Mouse (Mus musculus): ENCODE results near the gene Akap8. TPM values are rescaled to one million over a fixed set of nuclear protein-coding genes. Genes with fewer than 3 reads are reported as not detected.

The Akap8 gene
- polyA plus RNA-seq, 1 experiment from 2014 or later: 143 TPM

DNA sequence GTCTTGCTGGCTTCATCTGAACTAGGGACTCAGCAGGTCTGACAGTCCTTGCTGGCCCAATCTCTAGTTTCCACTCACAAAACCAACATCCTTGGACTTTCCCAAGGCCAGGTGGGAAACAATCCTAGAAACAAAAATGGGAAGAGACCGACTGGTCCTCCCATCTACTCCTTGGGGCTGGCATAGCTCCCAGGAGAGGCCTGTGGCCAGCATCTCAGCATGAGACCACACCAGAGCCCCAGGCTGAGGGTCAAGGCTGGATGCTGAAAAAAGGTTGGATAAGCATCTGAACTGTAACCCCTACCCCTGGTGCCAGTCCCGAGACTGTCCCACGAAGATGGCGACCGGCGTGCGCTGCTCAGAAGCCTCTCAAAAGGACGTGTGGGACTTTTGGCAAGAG is 8.2 kb downstream of the Akap8 start:
- Histone ChIP-seq H3K9ac (no peak overlapping the region), H3K4me3 (replicated peaks) (no peak overlapping the region), H3K36me3 (replicated peaks) (peaks cover 100% of the 10 kb centered on the region), H3K27ac (no peak overlapping the region), H3K9me3 (no peaks in the 10 kb centered on the region), H3K27me3 (no peaks in the 10 kb centered on the region), H3K4me2 (no peak overlapping the region), H3K4me1 (no peaks in the 10 kb centered on the region)
- no peak for ATAC-seq (ENCODE audit: low FRiP score)
- WGBS: 94% methylated on average over 8 of the region's 8 CpGs

DNA sequence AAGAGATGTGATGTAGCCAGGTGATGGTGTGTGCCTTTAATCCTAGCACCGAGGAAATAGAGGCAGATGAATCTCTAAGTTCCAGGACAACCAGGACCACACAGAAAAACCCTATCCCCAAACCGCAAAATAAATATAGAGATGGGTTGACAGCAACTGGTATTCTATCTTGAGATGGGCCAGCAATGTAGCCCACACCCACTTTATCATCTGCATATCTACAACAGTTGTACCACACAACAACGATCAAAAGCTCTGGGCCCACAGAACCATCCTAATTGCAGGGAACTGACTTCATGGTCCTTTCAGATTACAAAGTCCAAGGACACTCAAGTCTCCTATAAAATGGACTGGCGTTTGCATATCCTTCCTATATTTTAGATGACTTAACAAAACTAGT is 13.1 kb downstream of the Akap8 start:
- H3K9ac ChIP-seq: no peak overlapping the region
- no peak for ATAC-seq (ENCODE audit: low FRiP score)
- no peak overlapping the region for H3K4me2 ChIP-seq
- no peak overlapping the region for H3K4me3 ChIP-seq (replicated peaks)
- WGBS: 93% methylated on average over 4 of the region's 4 CpGs
- peaks cover 99% of the 10 kb centered on the region for H3K36me3 ChIP-seq (replicated peaks)
- H3K4me1 ChIP-seq: no peaks in the 10 kb centered on the region
- no peak overlapping the region for H3K27ac ChIP-seq
- H3K27me3 ChIP-seq: no peaks in the 10 kb centered on the region
- no peaks in the 10 kb centered on the region for H3K9me3 ChIP-seq

DNA sequence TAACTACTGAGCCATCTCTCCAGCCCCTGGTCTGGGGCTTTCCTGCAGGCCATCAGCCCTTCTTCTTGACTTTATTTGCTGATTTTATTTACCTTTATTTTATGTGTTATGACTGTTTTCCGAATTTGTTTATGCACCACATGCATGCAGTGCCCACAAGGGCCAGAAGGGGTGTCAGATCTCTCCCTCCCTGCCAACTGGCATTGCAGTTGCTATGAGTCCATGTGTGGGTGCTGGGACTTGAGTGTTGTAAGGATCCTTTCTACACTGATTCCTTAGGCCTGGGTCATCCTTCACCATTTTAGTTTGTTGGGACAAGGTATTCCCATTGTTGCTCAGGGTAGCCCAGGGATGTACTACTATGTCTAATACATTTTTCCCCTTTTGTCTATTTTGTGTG is 22.9 kb downstream of the Akap8 start:
- WGBS: 80% methylated on average over 1 of the region's 1 CpGs

DNA sequence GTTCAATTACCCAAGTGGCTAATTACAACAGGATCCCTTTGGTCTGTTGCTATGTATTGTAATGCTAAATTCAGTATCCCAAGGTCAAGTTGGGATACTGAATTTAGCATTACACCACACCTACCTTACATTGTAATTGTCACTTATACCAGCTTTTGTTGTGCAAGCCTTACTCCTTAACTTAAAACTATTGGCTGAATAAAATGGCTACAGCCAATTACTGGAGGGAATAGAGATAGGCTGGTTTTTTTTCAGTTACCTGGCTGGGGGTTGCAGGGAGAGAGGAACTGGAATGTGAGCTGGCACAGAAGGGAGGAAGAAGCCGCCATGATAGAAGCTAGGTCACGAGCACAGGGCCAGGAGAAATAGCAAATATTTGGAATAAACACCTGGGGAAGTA is 25.1 kb downstream of the Akap8 start:
- Histone ChIP-seq H3K4me3 (replicated peaks) (no peak overlapping the region), H3K9me3 (no peaks in the 10 kb centered on the region), H3K27me3 (no peaks in the 10 kb centered on the region), H3K27ac (no peak overlapping the region), H3K36me3 (replicated peaks) (no peaks in the 10 kb centered on the region), H3K9ac (no peak overlapping the region), H3K4me1 (no peaks in the 10 kb centered on the region), H3K4me2 (no peak overlapping the region)
- no peak for ATAC-seq (ENCODE audit: low FRiP score)
- 86% methylated on average over 2 of the region's 2 CpGs for WGBS

More for the DNA sequence above, 22.9 kb downstream of the Akap8 start:
- H3K27ac ChIP-seq: no peak overlapping the region
- H3K4me1 ChIP-seq: no peaks in the 10 kb centered on the region
- H3K9me3 ChIP-seq: no peaks in the 10 kb centered on the region
- H3K36me3 ChIP-seq (replicated peaks): peaks cover 4% of the 10 kb centered on the region; the same call in 1 of the 2 replicates
- H3K4me2 ChIP-seq: no peak overlapping the region
- no peaks in the 10 kb centered on the region for H3K27me3 ChIP-seq
- ATAC-seq (ENCODE audit: low FRiP score): no peak
- H3K9ac ChIP-seq: no peak overlapping the region
- H3K4me3 ChIP-seq (replicated peaks): no peak overlapping the region

DNA sequence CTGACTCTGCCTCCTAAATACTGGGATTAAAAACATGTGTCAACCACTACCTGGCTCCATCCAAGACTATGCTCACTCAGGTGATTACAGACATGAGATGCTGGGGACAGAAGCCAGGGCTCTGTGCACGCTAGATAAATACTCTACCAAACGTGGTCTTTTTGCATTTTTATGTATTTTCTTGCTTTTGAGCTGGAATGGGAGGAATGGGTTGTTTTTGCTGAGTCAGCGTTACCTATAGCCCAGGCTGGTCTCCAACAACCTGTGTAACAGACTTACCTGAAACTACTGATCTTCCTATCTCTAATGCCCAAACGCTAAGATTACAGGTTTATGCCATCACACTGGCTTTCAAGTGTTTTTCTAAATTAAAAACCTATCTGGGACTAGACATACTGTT is 25.9 kb downstream of the Akap8 start:
- no peak for ATAC-seq (ENCODE audit: low FRiP score)
- Histone ChIP-seq H3K4me2 (no peak overlapping the region), H3K4me3 (replicated peaks) (no peak overlapping the region), H3K9ac (no peak overlapping the region), H3K27ac (no peak overlapping the region), H3K27me3 (no peaks in the 10 kb centered on the region), H3K36me3 (replicated peaks) (no peaks in the 10 kb centered on the region), H3K4me1 (no peaks in the 10 kb centered on the region), H3K9me3 (no peaks in the 10 kb centered on the region)
- WGBS: 88% methylated on average over 4 of the region's 4 CpGs

DNA sequence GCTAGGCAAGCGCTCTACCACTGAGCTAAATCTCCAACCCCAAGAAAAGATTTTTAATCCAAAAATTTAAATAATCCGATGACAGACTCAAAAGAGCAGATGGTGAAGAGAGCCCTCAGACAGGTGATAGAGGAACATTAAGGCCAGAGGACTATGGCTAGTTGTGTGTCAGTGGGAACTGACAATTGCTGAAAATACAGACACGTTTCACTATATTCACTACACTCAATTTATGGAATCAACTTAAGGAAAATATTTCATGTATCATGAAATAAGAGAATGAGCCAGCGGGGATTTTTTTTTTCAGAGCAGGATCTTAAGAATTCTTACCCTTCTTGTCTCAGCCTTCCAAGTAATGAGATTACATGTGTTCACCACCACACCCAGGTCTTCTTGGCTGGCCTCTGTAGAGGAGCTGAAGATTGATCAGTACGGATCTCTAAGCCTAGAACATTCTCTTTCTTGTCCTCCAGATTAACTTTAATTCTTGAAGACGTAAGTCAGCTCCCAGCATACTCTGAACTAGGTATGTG is 35.8 kb downstream of the Akap8 start:
- peak overlapping the region; percentile 98 for H3K4me3 ChIP-seq (replicated peaks)
- no peak for ATAC-seq (ENCODE audit: low FRiP score)
- peak overlapping the region; percentile 100 for H3K27ac ChIP-seq
- peak overlapping the region; percentile 98 for H3K9ac ChIP-seq
- H3K36me3 ChIP-seq (replicated peaks): no peaks in the 10 kb centered on the region
- H3K9me3 ChIP-seq: no peaks in the 10 kb centered on the region
- H3K4me1 ChIP-seq: peaks cover 36% of the 10 kb centered on the region
- peak overlapping the region; percentile 91 for H3K4me2 ChIP-seq
- H3K27me3 ChIP-seq: no peaks in the 10 kb centered on the region
- 60% methylated on average over 6 of the region's 6 CpGs for WGBS

DNA sequence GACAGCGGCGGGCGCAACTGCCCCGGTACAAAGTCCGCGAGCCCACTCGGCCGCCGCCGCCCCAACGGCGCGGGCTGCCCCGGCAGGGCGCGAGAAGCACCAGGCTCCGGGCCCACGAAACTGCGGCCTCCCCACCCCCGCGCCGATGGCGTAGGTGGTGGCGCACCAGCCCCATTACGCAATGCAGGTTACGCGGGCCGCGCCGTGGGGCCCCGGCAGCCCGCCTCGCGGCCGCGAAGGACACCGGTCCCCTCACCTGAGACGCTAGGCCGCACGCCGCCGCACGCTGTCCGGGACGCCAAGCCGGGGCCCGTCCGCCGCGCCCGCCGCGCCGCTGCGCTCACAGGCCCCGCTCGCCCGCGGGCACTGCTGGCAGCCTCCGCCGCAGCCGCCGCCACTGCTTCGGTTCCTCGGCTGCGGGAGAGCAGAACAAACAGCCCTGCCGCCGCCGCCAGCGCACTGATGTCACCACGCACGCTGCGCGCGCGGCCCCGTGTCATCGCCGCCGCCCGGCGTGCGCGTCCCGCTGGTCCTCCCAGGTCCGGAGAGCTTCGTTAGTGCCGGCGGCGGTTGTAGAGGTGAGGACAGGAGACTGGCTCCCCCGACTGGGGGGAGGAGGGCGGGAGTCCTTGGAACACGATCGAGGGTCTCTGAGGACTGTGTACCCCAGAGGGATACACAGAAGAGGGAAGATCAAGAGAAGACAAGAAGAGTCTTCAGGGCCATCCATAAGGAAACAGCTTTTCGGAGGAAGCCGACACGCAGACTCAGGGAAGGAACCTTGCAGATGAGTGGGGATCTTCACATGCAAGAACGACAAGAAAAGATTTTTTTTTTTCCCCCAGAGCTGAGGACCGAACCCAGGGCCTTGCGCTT is 36.5 kb downstream of the Akap8 start, which contains the start of gene Brd4:
TSS of gene Brd4 (minus strand) at position 461 of the 876 bp plus-strand sequence.
- peaks cover 36% of the 10 kb centered on the region for H3K4me1 ChIP-seq
- peak within 1 kb of the TSS; percentile 98 for H3K4me3 ChIP-seq (replicated peaks)
- H3K9ac ChIP-seq: peak within 1 kb of the TSS; percentile 98
- peak; percentile 94 for ATAC-seq (ENCODE audit: low FRiP score)
- H3K27me3 ChIP-seq: no peaks in the 10 kb centered on the region
- H3K4me2 ChIP-seq: peak within 1 kb of the TSS; percentile 91
- no peaks in the 10 kb centered on the region for H3K36me3 ChIP-seq (replicated peaks)
- H3K27ac ChIP-seq: peak within 1 kb of the TSS; percentile 100
- WGBS: under 1% methylated on average over 86 of the region's 100 CpGs
- no peaks in the 10 kb centered on the region for H3K9me3 ChIP-seq

DNA sequence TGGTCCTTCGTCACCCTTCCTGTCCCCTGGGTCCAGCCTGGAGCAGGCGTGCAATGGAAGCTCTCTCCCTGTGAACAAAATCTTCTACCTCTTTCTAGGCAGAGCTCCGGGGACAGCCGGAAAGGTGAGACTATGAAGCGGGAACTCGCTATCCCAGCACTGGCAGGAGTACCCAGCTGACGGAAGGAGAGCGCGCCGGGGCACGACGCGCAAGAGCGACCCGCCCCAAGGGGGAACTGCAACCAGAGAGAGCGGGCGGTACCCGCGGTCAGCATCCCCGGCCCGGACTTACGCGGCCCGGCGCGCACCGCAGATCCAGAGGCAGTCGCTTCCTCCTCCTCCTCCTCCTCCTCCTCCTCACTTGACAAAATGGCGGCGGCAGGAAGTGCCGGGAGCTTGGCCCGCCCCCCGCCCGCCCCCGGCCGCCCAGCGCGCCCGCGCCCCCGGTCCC is 37.2 kb downstream of the Akap8 start:
- H3K27me3 ChIP-seq: no peaks in the 10 kb centered on the region
- H3K4me1 ChIP-seq: peaks cover 36% of the 10 kb centered on the region
- H3K9ac ChIP-seq: peak overlapping the region; percentile 98
- no peaks in the 10 kb centered on the region for H3K36me3 ChIP-seq (replicated peaks)
- WGBS: under 1% methylated on average over 28 of the region's 41 CpGs
- H3K4me3 ChIP-seq (replicated peaks): peak overlapping the region; percentile 98
- H3K27ac ChIP-seq: peak overlapping the region; percentile 100
- H3K9me3 ChIP-seq: no peaks in the 10 kb centered on the region
- H3K4me2 ChIP-seq: peak overlapping the region; percentile 91
- ATAC-seq (ENCODE audit: low FRiP score): peak; percentile 67

DNA sequence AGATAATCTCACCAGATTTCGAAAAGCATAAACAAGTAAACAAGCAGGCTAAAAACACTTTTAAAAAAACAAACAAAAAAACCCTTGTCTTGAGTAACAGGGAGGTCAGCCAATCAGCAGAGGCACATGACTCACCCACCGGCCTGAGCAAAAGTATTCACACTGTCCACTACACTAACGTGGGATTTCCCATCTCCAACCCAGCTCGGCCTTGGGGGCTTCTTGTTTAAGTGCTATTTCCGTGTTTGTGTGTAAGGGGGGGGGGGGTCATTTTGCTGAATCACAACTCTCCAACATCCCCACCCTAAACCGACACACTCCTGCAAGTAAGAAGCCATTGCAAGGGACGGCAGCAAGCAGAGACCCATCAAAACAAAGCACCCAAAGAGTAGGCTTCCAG is 37.7 kb downstream of the Akap8 start:
- Histone ChIP-seq H3K9ac (peak overlapping the region; percentile 98), H3K4me1 (peaks cover 36% of the 10 kb centered on the region), H3K27ac (peak overlapping the region; percentile 100), H3K36me3 (replicated peaks) (no peaks in the 10 kb centered on the region), H3K4me3 (replicated peaks) (peak overlapping the region; percentile 98), H3K9me3 (no peaks in the 10 kb centered on the region), H3K4me2 (peak overlapping the region; percentile 91), H3K27me3 (no peaks in the 10 kb centered on the region)
- no peak for ATAC-seq (ENCODE audit: low FRiP score)
- 9% methylated on average over 7 of the region's 7 CpGs for WGBS

DNA sequence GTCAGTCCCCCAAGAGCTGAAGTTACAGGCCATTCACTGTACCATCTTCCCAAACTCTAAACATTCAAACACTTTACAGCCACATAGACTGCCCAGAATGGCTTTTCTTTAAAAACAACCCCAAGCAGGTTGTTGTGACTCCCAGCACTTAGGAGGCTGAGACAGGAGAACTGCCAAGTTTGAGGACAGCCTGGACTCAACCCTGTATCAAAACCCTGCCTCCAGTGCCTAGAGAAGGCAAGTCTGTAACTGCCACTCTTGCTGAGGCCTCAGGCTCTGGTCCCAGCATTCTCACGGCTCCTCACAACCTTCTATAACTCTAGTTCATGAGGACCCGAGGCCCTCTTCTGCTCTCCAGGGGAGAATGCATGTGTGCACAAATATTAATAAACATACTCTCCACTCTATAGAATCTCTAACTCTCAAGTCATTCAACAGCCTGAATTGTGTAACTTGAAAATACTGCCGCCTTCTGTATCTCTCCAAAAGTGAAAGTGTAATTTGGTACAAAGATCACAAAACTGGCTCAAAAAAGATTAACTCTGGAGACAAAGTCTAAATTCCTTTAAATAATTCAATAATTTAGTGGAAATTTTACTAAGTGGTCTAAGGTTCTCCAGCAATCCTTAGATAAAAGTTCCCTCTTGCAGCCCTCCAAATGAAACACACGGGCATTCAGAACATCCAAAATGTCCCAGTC is 39.3 kb downstream of the Akap8 start:
- no peaks in the 10 kb centered on the region for H3K36me3 ChIP-seq (replicated peaks)
- peaks cover 31% of the 10 kb centered on the region for H3K4me1 ChIP-seq
- no peak overlapping the region for H3K9ac ChIP-seq
- H3K4me2 ChIP-seq: no peak overlapping the region
- no peak for ATAC-seq (ENCODE audit: low FRiP score)
- H3K27ac ChIP-seq: no peak overlapping the region
- 86% methylated on average over 4 of the region's 4 CpGs for WGBS
- H3K27me3 ChIP-seq: no peaks in the 10 kb centered on the region
- no peaks in the 10 kb centered on the region for H3K9me3 ChIP-seq
- no peak overlapping the region for H3K4me3 ChIP-seq (replicated peaks)

DNA sequence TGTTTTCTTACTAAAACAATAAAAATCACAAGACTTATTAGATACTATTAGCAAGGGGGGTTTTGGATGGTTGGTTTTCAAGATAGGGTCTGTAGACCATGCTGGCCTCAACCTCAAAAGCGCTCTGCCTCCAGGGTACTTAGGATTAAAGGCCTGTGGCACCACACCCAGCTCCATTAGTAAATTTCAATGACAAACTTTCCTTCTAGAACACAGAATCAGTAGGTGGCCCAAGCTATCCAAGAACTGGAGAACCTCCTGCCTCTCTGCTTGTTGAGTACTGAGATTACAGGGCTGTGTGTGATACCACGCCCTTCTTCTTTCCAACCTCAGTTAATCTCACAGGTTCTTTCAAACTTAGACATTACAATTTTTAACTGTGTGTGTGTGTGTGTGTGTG is 39.9 kb downstream of the Akap8 start:
- Histone ChIP-seq H3K4me1 (peaks cover 30% of the 10 kb centered on the region), H3K36me3 (replicated peaks) (no peaks in the 10 kb centered on the region), H3K4me2 (no peak overlapping the region; the same call in 1 of the 2 replicates), H3K27me3 (no peaks in the 10 kb centered on the region), H3K9me3 (no peaks in the 10 kb centered on the region), H3K27ac (no peak overlapping the region), H3K4me3 (replicated peaks) (no peak overlapping the region), H3K9ac (no peak overlapping the region)
- 98% methylated on average over 2 of the region's 2 CpGs for WGBS
- no peak for ATAC-seq (ENCODE audit: low FRiP score)

DNA sequence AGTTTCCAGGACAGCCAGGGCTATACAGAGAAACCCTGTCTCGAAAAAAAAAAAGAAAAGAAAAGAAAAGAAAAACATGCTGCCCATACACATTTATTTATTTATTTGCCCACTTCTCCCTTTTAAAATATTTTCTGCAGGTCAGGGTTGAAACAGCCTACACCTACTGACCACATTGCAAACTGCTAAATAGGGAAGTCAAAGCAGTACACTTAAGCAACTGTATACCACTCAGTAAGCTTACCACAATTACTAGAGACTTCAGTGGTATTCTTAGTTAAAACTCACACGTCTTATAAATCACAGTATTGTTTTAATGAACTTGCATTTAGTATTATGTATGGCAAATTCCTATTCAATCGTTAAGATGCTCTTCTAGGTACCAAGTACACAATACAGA is 40.5 kb downstream of the Akap8 start:
- Histone ChIP-seq H3K27me3 (no peaks in the 10 kb centered on the region), H3K36me3 (replicated peaks) (no peaks in the 10 kb centered on the region), H3K9me3 (no peaks in the 10 kb centered on the region), H3K9ac (no peak overlapping the region), H3K4me1 (peaks cover 30% of the 10 kb centered on the region), H3K4me3 (replicated peaks) (no peak overlapping the region), H3K4me2 (no peak overlapping the region), H3K27ac (no peak overlapping the region)
- ATAC-seq (ENCODE audit: low FRiP score): no peak
- 87% methylated on average over 3 of the region's 3 CpGs for WGBS
